Mouse (Mus musculus) cerebellum, adult 2 months (tissue): Measurements from ENCODE around the gene Cep104. TPM values are rescaled to one million over a fixed set of nuclear protein-coding genes. Genes with fewer than 3 reads are reported as not detected.

Experiments used
- DNase-seq, 2 experiments: peaks; one replicate each; pipeline ENCODE4 v3.0.0; 2021
- H3K27ac ChIP-seq: fragments of 200-500 bp; 2 replicates; pipeline ENCODE4 v1.5.1; 2012; ENCODE audit warnings: low read length, control low read depth, inconsistent platforms; ENCODE audit not compliant: insufficient read depth
- H3K27me3 ChIP-seq: fragments of 200-500 bp; 2 replicates; pipeline ENCODE4 v1.6.1; 2012; ENCODE audit warnings: inconsistent platforms, mild to moderate bottlenecking, low read length, moderate library complexity; ENCODE audit not compliant: control insufficient read depth, insufficient read depth
- H3K4me1 ChIP-seq: fragments of 200-500 bp; 2 replicates; pipeline ENCODE4 v1.6.1; 2011; ENCODE audit warnings: low read length; ENCODE audit not compliant: control insufficient read depth, insufficient read depth
- H3K4me3 ChIP-seq: fragments of 200-500 bp; replicated peaks from 2 replicates; pipeline ENCODE3; 2011; ENCODE audit warnings: mild to moderate bottlenecking, low read depth, low read length, control low read depth; ENCODE audit not compliant: insufficient read depth
- CTCF ChIP-seq: fragments of 200-500 bp; IDR thresholded peaks from 2 replicates; pipeline ENCODE4 v1.5.1; 2011; ENCODE audit warnings: low read depth, mild to moderate bottlenecking, control low read depth, low read length, moderate library complexity, borderline replicate concordance; ENCODE audit not compliant: insufficient read depth
- POLR2A ChIP-seq: fragments of 200-500 bp; IDR thresholded peaks from 2 replicates; pipeline ENCODE4 v1.6.1; 2011; ENCODE audit warnings: low read length, control low read depth, borderline replicate concordance; ENCODE audit not compliant: insufficient read depth
- WGBS: fragments of 180-500 bp; shearing (Covaris S2); methylation state at CpG from one replicate; pipeline ENCODE4 v1.1.7; 2018; 5-methylcytosine and 5-hydroxymethylcytosine counted together
- polyA plus RNA-seq: library from polyadenylated mRNA; depleted of rRNA; stranded (reverse); fragments of >200 nt; gene quantifications from 2 replicates; pipeline ENCODE4 v1.2.3, GENCODE M21; 2012

Gene Cep104
- polyA plus RNA-seq, 1 experiment: 23.9 TPM

GRCm38 (mm10) chr4:154028646-154029045 lies 53.7 kb downstream of the Cep104 start:
- Histone ChIP-seq H3K27ac (no peak overlapping the region), H3K4me3 (no peak overlapping the region), H3K4me1 (no peaks in the 10 kb centered on the region), H3K27me3 (no peaks in the 10 kb centered on the region)
- TF ChIP-seq CTCF (0 out of 2 replicates have a peak, but pooled peaks have one; percentile 7), POLR2A (no peak)
- no peak for DNase-seq

GRCm38 (mm10) chr4:154037123-154037522 lies 62.1 kb downstream of the Cep104 start:
- Histone ChIP-seq H3K4me3 (no peak overlapping the region), H3K4me1 (no peaks in the 10 kb centered on the region; the same call in 1 of the 2 replicates), H3K27ac (no peak overlapping the region), H3K27me3 (no peaks in the 10 kb centered on the region)
- WGBS: 48% methylated on average over 3 of the region's 3 CpGs
- TF ChIP-seq CTCF (no peak), POLR2A (no peak)
- DNase-seq: no peak

- Histone ChIP-seq H3K27ac (no peak within 1 kb of the TSS), H3K4me1 (no peaks in the 10 kb centered on the region), H3K4me3 (no peak within 1 kb of the TSS), H3K27me3 (no peaks in the 10 kb centered on the region)
- 73% methylated on average over 9 of the region's 9 CpGs for WGBS
- TF ChIP-seq CTCF (no peak), POLR2A (no peak)
- DNase-seq: no peak
Measured at GRCm38 (mm10) chr4:154042577-154042976, 67.6 kb downstream of the Cep104 start, which contains the start of gene Ccdc27. Gene Ccdc27, minus strand, starts transcription at chr4:154042677.

- no peak for TF ChIP-seq POLR2A
- no peak for TF ChIP-seq CTCF
- Histone ChIP-seq H3K4me3 (no peak overlapping the region), H3K27me3 (no peaks in the 10 kb centered on the region), H3K4me1 (no peaks in the 10 kb centered on the region), H3K27ac (no peak overlapping the region)
- no peak for DNase-seq
- 61% methylated on average over 5 of the region's 5 CpGs for WGBS
Measured at GRCm38 (mm10) chr4:154045837-154046236, 70.8 kb downstream of the Cep104 start.

- no peak for DNase-seq
- H3K27ac ChIP-seq: no peak overlapping the region
- H3K4me1 ChIP-seq: no peaks in the 10 kb centered on the region
- 52% methylated on average over 3 of the region's 3 CpGs for WGBS
- no peak for TF ChIP-seq CTCF
- TF ChIP-seq POLR2A: no peak
- H3K4me3 ChIP-seq: no peak overlapping the region
- H3K27me3 ChIP-seq: no peaks in the 10 kb centered on the region
Measured at GRCm38 (mm10) chr4:154051401-154051800, 76.4 kb downstream of the Cep104 start.

- TF ChIP-seq POLR2A: no peak
- TF ChIP-seq CTCF: peak; percentile 36; the same call in 1 of the 2 replicates
- H3K27ac ChIP-seq: no peak overlapping the region
- no peak overlapping the region for H3K4me3 ChIP-seq
- no peaks in the 10 kb centered on the region for H3K4me1 ChIP-seq
- no peaks in the 10 kb centered on the region for H3K27me3 ChIP-seq
- no peak for DNase-seq
- WGBS: 59% methylated on average over 4 of the region's 4 CpGs
Measured at GRCm38 (mm10) chr4:154053065-154053464, 78.1 kb downstream of the Cep104 start.

GRCm38 (mm10) chr4:154055482-154055881 lies 80.5 kb downstream of the Cep104 start:
- no peak for TF ChIP-seq CTCF
- no peak for TF ChIP-seq POLR2A
- no peak overlapping the region for H3K27ac ChIP-seq
- 89% methylated on average over 7 of the region's 7 CpGs for WGBS

GRCm38 (mm10) chr4:154056046-154056445 lies 81.1 kb downstream of the Cep104 start:
- Histone ChIP-seq H3K4me3 (no peak overlapping the region), H3K27ac (no peak overlapping the region), H3K4me1 (no peaks in the 10 kb centered on the region), H3K27me3 (no peaks in the 10 kb centered on the region)
- TF ChIP-seq POLR2A: no peak
- TF ChIP-seq CTCF: no peak
- WGBS: 69% methylated on average over 2 of the region's 2 CpGs
- DNase-seq: no peak

More at GRCm38 (mm10) chr4:154055482-154055881, 80.5 kb downstream of the Cep104 start:
- DNase-seq: no peak
- H3K4me3 ChIP-seq: no peak overlapping the region
- H3K27me3 ChIP-seq: no peaks in the 10 kb centered on the region
- H3K4me1 ChIP-seq: no peaks in the 10 kb centered on the region
